Mouse (Mus musculus) liver, adult 10 weeks (tissue): ENCODE data around the gene Stpg3. TPM values are rescaled to one million over a fixed set of nuclear protein-coding genes. Genes with fewer than 3 reads are reported as not detected.

Source experiments
- polyA plus RNA-seq: library from polyadenylated mRNA; stranded (reverse); fragments of 350-450 nt; fragmentation: Illumina TruSeq; extraction: RNeasy Lipid Tissue Mini Kit (QIAGEN cat#74804); gene quantifications from one replicate; pipeline ENCODE4 v1.2.3, GENCODE M21; 2014; ENCODE audit warnings: low read depth, low replicate concordance

Gene Stpg3
- polyA plus RNA-seq: not detected

DNA sequence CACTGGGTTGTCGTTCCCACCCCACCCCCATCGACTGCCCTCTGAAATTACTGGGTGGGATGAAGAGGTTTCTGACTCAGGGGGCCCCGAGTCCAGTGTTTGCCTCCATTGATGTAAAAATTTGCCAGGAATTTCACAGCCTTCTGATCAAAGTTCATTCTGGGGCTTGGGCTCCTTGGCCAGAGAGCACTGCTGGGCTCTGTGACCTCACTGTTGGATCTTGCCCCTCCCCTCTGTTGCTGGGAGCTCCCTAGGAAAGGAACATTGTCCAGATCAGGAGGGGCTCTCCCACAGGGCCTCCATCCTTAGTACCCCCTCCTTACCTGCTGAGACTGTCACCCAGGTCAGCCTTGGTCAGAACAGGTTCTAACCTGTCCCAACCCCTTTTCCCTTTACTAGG, at the start of gene Stpg3:
Gene Stpg3, minus strand, starts transcription at position 194 of the 400 bp plus-strand sequence.

DNA sequence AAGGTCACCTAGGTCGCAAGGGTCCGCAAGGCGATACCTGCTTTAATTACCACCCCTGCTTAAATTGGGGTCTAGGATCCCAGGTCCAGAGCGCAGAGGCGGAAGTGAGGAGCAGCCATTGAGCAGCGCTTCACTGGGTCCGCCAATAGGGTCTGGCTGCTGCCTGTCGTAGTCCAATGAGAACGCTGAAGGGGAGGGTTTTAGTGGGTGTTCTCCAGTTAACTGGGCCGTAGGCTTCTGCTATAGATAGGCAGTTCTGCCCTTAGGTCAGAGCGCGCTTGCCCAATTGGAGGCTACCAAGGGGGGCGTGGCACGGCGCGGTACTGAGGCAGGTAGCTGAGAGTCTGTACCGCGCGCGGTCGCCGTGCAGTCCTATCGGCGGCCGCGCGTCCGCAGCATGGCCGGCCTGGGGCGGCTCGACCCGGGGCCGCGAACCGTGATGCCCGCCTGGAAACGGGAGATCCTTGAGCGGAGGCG, 47.9 kb upstream of the Stpg3 start, which contains the start of gene Tprn:
Gene Tprn, plus strand, starts transcription at position 328 of the 477 bp plus-strand sequence.

DNA sequence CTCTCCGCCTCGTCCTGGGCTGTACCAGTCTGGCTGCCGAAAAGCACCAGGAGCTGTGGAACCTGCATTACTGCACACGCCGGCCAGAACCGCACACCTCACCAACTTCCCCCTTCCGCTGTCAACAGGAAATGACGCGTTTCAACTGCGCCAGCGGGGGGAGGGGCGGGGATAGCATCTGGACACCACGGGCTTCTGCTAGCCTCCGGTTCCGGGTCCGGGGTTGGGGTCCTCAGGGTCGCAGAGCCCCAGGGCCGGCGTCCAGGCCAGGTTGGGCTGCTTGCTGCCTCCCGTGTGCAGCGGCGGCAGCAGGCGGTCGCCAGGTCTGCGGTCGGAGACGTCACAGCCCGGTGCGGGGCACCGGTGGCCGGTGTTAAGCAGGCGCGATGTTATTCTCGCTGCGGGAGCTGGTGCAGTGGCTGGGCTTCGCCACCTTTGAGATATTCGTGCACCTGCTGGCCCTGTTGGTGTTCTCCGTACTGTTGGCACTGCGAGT, 40.9 kb upstream of the Stpg3 start, which contains the start of gene Tmem203:
Gene Tmem203, plus strand, starts transcription at position 156 of the 496 bp plus-strand sequence.

DNA sequence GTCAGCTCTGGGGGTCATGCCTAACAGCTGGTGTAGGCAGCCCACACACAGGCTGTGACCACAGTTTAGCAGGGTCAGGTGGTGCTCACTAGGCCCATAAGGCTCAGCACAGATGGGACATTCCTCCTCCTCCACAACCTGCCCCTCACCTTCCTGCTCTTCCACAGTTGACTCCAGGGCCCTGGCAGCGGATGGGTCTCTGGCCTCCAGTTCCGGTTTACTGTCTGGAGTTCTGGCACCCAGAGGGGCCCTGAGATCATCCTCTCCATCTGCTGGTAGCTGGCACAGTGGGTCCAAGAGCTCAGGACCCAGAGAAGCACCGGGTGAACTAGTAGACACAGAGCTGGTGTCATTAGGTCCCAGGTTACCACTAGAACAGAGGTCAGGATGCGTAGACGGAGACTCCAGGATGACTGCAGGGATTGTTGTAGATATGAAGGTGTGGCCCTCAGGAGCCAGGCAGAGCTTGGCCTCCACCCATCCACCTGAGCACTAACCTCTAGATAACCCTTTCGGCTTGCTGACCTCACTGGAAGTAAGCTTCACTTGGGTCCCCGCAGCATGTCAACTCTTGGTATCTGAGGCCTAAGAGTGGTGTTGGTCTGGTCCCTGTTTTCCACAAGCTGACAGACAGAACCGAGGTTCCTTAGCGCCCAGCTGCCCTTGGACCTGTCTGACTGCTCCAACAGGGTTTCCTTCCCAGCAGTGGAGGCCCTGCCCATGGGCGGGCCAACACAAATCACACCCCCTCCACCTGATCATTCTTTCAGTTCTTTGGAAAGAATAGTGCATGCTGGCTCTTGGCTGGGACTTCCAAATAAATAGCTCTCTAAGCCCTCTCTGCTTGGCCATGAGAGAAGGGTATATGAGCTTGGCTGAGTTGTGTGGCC, 32.0 kb upstream of the Stpg3 start, which contains the start of gene AL732309.1:
Gene AL732309.1, minus strand, starts transcription at position 681 of the 890 bp plus-strand sequence.

DNA sequence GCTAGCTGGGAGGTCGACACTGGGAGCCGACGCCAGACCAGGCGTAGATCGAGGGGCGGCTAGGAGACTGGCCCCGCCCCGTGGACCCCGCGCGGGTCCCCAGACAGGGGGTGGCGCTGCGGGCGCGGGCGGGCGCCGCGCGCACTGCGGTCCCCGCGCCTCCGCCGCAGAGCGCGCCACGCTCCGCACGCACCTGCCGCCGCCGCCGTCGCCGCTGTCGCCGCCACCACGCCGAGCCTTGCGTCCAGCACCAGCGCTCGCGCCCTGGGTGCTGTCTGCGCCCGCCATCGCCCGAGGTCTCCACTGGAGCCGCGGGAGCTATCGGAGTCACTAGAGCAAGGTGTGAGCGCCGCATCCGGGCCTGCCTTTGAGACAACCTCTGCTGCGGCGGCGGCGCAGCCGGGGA, 27.7 kb upstream of the Stpg3 start, which contains the start of the genes Rnf208 and Cysrt1:
Gene Rnf208, plus strand, starts transcription at position 155 of the 406 bp plus-strand sequence.
Gene Cysrt1, minus strand, starts transcription at position 352 of the 406 bp plus-strand sequence.

DNA sequence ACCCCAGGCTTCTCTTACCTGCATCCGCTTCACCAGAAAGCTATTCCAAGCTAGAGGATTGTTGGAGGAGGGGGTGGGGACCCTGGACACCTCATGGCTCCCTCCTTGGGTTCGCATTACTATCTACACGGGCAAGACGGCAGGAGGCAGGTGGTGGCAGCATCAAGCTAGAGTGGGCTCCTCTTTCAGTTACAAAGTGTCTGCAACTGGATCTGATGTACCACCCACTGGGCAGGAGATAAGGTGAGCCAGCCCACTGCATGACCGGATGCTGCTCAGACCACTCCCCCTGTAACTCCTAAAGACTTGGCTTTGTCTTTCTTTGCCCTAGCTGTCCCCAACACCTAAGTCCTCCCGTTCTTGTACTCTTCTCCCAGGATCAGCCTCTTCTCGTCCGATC, 22.2 kb upstream of the Stpg3 start, which contains the start of gene Rnf224:
Gene Rnf224, minus strand, starts transcription at position 174 of the 400 bp plus-strand sequence.

DNA sequence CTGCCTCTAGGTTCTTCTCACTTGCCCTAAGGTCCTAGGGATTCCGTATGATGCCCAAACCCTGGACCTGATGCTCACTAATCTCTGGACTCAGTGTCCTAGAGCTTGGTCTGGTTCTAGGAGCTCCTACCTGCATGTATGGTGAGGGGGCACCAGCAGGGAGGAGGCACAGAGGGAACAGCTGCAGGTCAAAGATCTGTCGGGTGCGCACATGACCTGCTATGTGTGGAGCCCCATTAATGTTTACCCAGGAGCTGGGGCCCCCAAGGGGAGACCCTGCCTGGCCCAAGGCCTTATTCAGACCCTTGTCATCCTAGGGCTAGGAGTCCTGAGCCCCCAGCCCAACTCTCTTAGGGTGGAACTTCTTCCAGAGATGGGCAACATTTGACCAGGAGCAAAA, 19.6 kb upstream of the Stpg3 start, which contains the start of gene Slc34a3:
Gene Slc34a3, minus strand, starts transcription at position 315 of the 400 bp plus-strand sequence.

DNA sequence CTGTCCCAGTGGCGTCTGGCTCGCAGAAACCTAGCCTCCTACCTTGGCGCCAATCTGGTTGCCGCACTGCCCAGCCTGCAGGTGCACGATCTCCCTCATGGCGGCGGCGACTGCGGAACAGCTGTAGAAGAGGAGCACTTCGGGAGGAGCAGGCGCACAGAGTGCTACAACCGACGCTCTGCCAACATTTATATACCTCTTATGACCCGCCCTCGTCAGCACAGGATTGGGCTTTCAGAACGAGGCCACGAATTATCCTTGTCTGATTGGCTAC, 10.0 kb upstream of the Stpg3 start, which contains the start of gene Tubb4b:
Gene Tubb4b, minus strand, starts transcription at position 211 of the 274 bp plus-strand sequence.

DNA sequence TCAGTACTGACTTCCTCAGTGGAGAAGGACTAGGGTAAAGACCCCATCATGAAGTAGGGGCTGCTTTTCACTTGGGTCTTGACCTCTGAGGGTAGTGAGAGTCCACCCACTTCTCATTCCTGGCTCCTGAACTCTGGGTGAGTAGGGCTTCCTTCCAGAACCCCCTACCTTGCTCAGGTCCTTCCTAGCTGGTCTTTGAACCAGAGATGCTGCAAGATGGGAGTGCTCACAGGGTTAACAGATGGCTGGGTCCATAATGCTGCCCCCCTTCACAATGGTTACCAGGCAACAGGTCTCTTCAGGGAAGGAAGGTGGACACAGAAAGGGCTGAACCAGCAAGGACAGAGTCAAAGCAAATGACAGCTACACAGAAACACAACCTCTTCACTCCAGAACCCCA, 4.0 kb upstream of the Stpg3 start, which contains the start of gene Fam166a:
Gene Fam166a, plus strand, starts transcription at position 301 of the 400 bp plus-strand sequence.

DNA sequence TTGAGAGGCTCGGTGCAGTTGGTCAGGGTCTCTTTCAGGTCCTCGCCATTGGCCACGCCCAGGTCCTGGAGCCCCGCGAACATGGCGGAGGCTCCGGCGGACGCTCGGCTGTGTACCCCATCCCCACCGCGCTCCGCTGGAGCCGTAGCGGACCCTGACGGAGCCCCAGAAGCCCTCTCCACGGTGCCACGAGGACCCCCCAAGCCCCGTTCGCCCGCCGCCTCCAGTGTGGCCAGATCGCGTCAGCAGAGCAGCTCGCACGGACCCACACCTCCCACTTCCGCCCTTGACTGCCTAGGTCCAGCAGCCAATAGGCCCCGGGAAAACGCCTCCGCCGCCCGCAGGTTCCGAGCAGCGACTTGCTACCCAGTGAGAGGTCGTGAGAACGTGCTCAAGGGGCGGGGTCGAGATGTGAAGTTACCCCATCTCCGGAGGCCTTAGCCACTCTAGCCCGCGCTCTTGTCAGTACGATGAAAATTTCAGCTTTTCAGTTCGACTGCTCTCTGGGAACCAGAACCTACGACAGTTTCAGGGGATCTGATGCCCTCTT, 3.2 kb downstream of the Stpg3 start, which contains the start of gene Nelfb:
Gene Nelfb, minus strand, starts transcription at position 369 of the 550 bp plus-strand sequence.

DNA sequence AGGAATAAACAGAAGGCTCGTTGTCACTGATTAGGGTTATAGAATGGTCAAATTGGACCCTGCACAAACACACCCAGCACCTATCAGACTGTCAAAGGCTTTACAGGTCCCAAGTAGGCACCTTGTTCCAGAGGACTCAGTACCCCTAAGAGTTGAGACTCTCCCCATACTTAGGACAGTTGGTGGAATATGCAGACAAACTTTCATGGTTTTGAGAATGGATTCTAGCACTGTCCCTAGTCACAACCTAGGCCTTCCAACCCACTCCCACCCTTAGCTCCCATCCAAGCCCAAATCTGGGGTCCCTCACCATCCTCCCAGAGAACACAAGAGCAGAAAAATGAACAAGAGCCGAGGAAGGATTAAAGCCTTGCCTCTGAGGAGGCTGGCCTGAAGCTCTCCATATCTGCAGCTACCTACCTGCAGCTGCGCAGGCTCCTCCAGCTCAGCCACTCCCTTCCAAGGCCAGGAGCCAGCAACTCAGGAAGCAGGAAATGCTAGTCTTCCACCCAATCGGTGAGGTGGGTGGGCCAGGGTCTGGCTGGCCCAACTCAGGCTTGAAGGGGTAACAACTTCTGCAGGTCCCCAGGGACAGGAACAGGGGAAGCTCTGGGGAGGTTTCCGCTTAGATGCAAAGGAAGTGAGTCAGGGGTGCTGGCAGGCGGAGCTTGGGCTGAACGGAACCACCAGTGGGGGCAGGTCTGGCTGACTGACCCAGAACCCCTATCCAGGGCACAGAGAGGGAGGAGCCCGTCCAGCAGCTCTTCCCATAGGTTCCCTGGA, 18.1 kb downstream of the Stpg3 start, which contains the start of gene Tor4a:
Gene Tor4a, minus strand, starts transcription at position 715 of the 783 bp plus-strand sequence.

DNA sequence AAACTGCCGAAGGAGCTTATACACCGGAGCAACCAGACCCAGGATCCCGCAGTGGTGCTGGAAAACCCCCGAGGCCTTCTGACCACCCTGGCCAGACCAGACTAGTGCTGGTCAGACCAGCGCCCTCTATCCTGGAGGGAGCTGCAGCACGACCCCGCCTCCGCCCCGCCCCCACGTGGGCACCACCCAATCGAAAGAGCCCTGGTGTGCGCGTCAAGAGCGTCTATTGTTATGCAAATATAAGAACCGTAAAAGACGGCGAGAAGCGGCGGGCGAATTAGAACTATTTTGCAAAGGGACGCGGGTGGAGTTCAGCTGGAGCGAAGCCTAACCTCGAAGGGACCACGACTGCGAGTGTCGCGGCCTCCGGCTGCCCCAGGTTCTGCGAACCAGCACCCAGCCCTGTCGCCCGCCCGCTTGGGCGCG, 33.9 kb downstream of the Stpg3 start, which contains the start of gene Nrarp:
Gene Nrarp, plus strand, starts transcription at position 281 of the 426 bp plus-strand sequence.

Other genes with a start within 250 kb of the Stpg3 start
- gene Mrpl41, start 239.5 kb downstream of the Stpg3 start, polyA plus RNA-seq: 22.5 TPM
- 26.6 TPM for gene Pnpla7, start 238.6 kb downstream of the Stpg3 start, polyA plus RNA-seq
- gene Nsmf, start 160.3 kb downstream of the Stpg3 start, polyA plus RNA-seq: 16.6 TPM
- 33.1 TPM for gene Entpd8, start 134.3 kb downstream of the Stpg3 start, polyA plus RNA-seq
- not detected for gene Noxa1, start 119.5 kb downstream of the Stpg3 start, polyA plus RNA-seq
- 0.61 TPM for gene Nrarp, start 33.9 kb downstream of the Stpg3 start, polyA plus RNA-seq
- 0.56 TPM for gene Tor4a, start 17.8 kb downstream of the Stpg3 start, polyA plus RNA-seq
- gene Nelfb, start 3.1 kb downstream of the Stpg3 start, polyA plus RNA-seq: 4.3 TPM
- gene Fam166a, start 4.1 kb upstream of the Stpg3 start, polyA plus RNA-seq: not detected
- 31.1 TPM for gene Tubb4b, start 10.1 kb upstream of the Stpg3 start, polyA plus RNA-seq
- not detected for gene Slc34a3, start 19.7 kb upstream of the Stpg3 start, polyA plus RNA-seq
- not detected for gene Rnf224, start 22.1 kb upstream of the Stpg3 start, polyA plus RNA-seq
- not detected for gene Rnf208, start 27.6 kb upstream of the Stpg3 start, polyA plus RNA-seq
- gene Cysrt1, start 27.8 kb upstream of the Stpg3 start, polyA plus RNA-seq: not detected
- 0.69 TPM for gene AL732309.1, start 32.2 kb upstream of the Stpg3 start, polyA plus RNA-seq
- gene Tmem203, start 40.8 kb upstream of the Stpg3 start, polyA plus RNA-seq: 0.85 TPM
- gene Tprn, start 48.0 kb upstream of the Stpg3 start, polyA plus RNA-seq: 0.19 TPM
- gene Ssna1, start 57.8 kb upstream of the Stpg3 start, polyA plus RNA-seq: 2.6 TPM
- gene Anapc2, start 57.8 kb upstream of the Stpg3 start, polyA plus RNA-seq: 7.9 TPM
- gene Tmem210, start 73.5 kb upstream of the Stpg3 start, polyA plus RNA-seq: not detected
- gene Lrrc26, start 75.3 kb upstream of the Stpg3 start, polyA plus RNA-seq: not detected
- not detected for gene Grin1, start 104.5 kb upstream of the Stpg3 start, polyA plus RNA-seq
- gene Man1b1, start 117.7 kb upstream of the Stpg3 start, polyA plus RNA-seq: 8.7 TPM
- gene Dpp7, start 141.7 kb upstream of the Stpg3 start, polyA plus RNA-seq: 4.9 TPM
- 1.8 TPM for gene Uap1l1, start 151.0 kb upstream of the Stpg3 start, polyA plus RNA-seq
- gene Sapcd2, start 157.7 kb upstream of the Stpg3 start, polyA plus RNA-seq: not detected
- gene Entpd2, start 181.2 kb upstream of the Stpg3 start, polyA plus RNA-seq: not detected
- 1.1 TPM for gene Npdc1, start 184.7 kb upstream of the Stpg3 start, polyA plus RNA-seq
- gene Fut7, start 208.6 kb upstream of the Stpg3 start, polyA plus RNA-seq: not detected
- 2.0 TPM for gene Abca2, start 214.1 kb upstream of the Stpg3 start, polyA plus RNA-seq
- not detected for gene Clic3, start 242.2 kb upstream of the Stpg3 start, polyA plus RNA-seq
- 57.0 TPM for gene Paxx, start 246.5 kb upstream of the Stpg3 start, polyA plus RNA-seq